Mouse (Mus musculus) heart, embryonic 13.5 days (tissue): ENCODE results near the gene Irs3. TPM values are rescaled to one million over a fixed set of nuclear protein-coding genes. Genes with fewer than 3 reads are reported as not detected.

ENCODE experiments used
- ATAC-seq: fragments of 200-750 bp; cut with Nextera tagmentation; 2 replicates; pipeline ENCODE4 v1.8.0; 2017; ENCODE audit warnings: moderate TSS enrichment; ENCODE audit not compliant: insufficient number of reproducible peaks, low FRiP score, low TSS enrichment; ENCODE audit errors: extremely low read depth
- H3K27ac ChIP-seq: fragments of 300-500 bp; sonication (generic); replicated peaks from 2 replicates; pipeline ENCODE4 v1.5.1; 2015; ENCODE audit warnings: moderate library complexity, mild to moderate bottlenecking, inconsistent platforms
- H3K27me3 ChIP-seq: fragments of 300-500 bp; sonication (generic); replicated peaks from 2 replicates; pipeline ENCODE4 v1.6.1; 2015; ENCODE audit warnings: mild to moderate bottlenecking, inconsistent platforms
- H3K36me3 ChIP-seq: fragments of 300-500 bp; sonication (generic); 2 replicates; pipeline ENCODE4 v1.6.1; 2015; ENCODE audit warnings: mild to moderate bottlenecking, inconsistent platforms
- H3K4me1 ChIP-seq: fragments of 300-500 bp; sonication (generic); 2 replicates; pipeline ENCODE4 v1.6.1; 2015; ENCODE audit warnings: inconsistent platforms
- H3K4me2 ChIP-seq: fragments of 300-500 bp; sonication (generic); 2 replicates; pipeline ENCODE4 v1.6.1; 2015; ENCODE audit warnings: inconsistent platforms, mild to moderate bottlenecking, moderate library complexity
- H3K4me3 ChIP-seq: fragments of 300-500 bp; sonication (generic); 2 replicates; pipeline ENCODE4 v1.5.1; 2015; ENCODE audit warnings: moderate library complexity, mild to moderate bottlenecking, inconsistent platforms
- H3K9ac ChIP-seq: fragments of 300-500 bp; sonication (generic); 2 replicates; pipeline ENCODE4 v1.6.1; 2015; ENCODE audit warnings: inconsistent platforms, mild to moderate bottlenecking, moderate library complexity
- H3K9me3 ChIP-seq: fragments of 300-500 bp; sonication (generic); 2 replicates; pipeline ENCODE4 v1.6.1; 2016; ENCODE audit warnings: inconsistent platforms
- WGBS: fragments of 180-500 bp; shearing (Covaris S2); methylation state at CpG from one replicate; pipeline ENCODE4 v1.1.7; 2015; ENCODE audit warnings: mixed read lengths; 5-methylcytosine and 5-hydroxymethylcytosine counted together
- polyA plus RNA-seq: library from polyadenylated mRNA; unstranded; fragments of >200 nt; fragmentation: Nextera tagmentation; extraction: Ambion mirVana; gene quantifications from 2 replicates; pipeline ENCODE4 v1.2.1, GENCODE M21; 2015

The Irs3 gene
- polyA plus RNA-seq, 1 experiment from 2014 or later: not detected

DNA sequence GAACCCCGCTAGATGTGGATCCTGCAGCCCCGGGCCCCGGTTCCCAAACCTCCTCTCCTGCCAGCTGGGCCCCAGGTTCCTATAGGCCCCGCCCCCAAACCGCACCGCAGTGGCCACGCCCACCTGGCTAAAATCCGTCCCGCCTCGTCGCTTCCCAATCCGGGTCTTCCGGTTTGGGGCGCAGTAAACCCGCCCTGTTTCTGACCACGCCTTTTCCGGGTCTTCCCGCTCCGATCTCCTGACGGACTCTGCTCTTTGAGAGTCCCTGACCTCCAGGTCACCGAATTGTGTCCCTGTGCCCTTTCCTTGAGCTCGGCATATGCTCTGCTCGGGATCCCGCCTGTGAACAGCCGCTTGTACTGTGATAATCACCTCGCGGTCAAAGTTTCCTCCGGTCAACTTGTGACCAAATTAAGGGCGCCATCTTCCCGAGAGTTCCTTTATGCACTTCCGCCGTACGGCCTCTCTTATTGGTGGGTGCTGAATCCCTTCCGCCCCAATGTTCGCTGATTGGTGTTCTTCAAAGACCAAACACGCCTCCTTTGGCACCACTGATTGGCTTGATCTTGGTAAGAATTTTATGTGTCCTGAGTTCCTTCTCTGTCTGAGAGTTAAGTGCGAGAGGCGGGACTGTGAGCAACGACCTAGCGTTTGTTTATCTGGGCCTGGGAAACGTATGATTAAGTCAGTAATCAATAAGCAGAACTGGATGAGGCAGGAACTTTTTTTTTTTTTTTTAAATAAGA lies 44.7 kb downstream of the Irs3 start, which contains the start of gene Mospd3:
Mospd3 (minus strand) TSS at position 440 of the 746 bp plus-strand sequence.
- WGBS: under 1% methylated on average over 41 of the region's 41 CpGs
- H3K4me2 ChIP-seq: peak within 1 kb of the TSS; percentile 80
- H3K9ac ChIP-seq: peak within 1 kb of the TSS; percentile 87
- H3K4me3 ChIP-seq: peak within 1 kb of the TSS; percentile 72
- peaks cover 34% of the 10 kb centered on the region for H3K4me1 ChIP-seq
- no peaks in the 10 kb centered on the region for H3K27me3 ChIP-seq
- peak within 1 kb of the TSS; percentile 87 for H3K27ac ChIP-seq
- H3K36me3 ChIP-seq: peaks cover 42% of the 10 kb centered on the region
- ATAC-seq: peak; percentile 92
- H3K9me3 ChIP-seq: no peaks in the 10 kb centered on the region

DNA sequence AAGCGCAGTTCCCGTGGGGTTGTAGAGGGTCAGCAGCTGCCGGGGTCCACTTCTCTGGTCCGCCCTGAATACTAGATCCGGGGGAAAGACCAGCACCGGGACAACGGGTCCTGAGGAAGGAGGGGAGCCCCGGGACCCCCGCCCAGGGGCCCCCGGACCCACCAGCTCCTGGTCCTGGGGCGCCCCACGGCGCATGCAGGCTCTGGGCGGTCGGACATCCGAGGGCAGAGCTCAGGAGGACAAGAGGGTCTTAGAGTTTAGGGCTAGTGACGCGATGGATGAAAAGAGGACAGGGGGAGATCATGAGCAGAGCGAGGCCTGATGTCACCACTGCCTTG lies 45.3 kb downstream of the Irs3 start:
- H3K4me3 ChIP-seq: peak overlapping the region; percentile 72
- peaks cover 34% of the 10 kb centered on the region for H3K4me1 ChIP-seq
- ATAC-seq: peak; percentile 63; the same call in 1 of the 2 replicates
- H3K4me2 ChIP-seq: peak overlapping the region; percentile 80
- H3K27me3 ChIP-seq: no peaks in the 10 kb centered on the region
- peak overlapping the region; percentile 87 for H3K9ac ChIP-seq
- H3K9me3 ChIP-seq: no peaks in the 10 kb centered on the region
- H3K36me3 ChIP-seq: peaks cover 40% of the 10 kb centered on the region
- H3K27ac ChIP-seq: 0 out of 2 replicates have a peak overlapping the region, but pooled peaks have one; percentile 87
- WGBS: under 1% methylated on average over 19 of the region's 19 CpGs

DNA sequence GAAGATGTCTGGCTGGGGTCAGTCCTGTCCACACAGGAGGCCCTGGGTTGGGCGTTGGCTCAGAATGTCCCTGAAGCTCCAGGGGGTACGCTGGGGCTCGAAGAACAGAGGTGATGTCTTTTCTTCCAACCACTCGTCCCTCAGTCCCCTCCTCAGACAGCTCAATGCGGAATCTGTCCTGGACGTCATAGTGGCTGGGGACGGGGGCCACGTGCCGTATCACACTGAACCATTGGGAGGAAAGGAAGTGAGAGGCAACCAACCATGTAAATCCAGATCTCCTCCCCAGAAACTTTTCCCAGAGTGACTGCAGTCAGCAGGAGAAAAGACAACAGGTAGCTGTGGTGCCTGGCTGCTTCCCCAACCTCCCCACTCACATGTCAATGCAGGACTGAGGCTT lies 45.9 kb downstream of the Irs3 start:
- Histone ChIP-seq H3K36me3 (peaks cover 33% of the 10 kb centered on the region), H3K4me2 (peak overlapping the region; percentile 80), H3K27me3 (no peaks in the 10 kb centered on the region), H3K4me1 (peaks cover 34% of the 10 kb centered on the region), H3K9ac (peak overlapping the region; percentile 87), H3K4me3 (peak overlapping the region; percentile 72), H3K9me3 (no peaks in the 10 kb centered on the region), H3K27ac (no peak overlapping the region)
- no peak for ATAC-seq
- 54% methylated on average over 9 of the region's 9 CpGs for WGBS

GRCm38 (mm10) chr5:137598100-137598826 lies 47.3 kb downstream of the Irs3 start:
- WGBS: 54% methylated on average over 2 of the region's 2 CpGs
- H3K4me3 ChIP-seq: no peak overlapping the region

GRCm38 (mm10) chr5:137597625-137598024 lies 47.9 kb downstream of the Irs3 start:
- H3K4me2 ChIP-seq: no peak overlapping the region
- WGBS: 92% methylated on average over 6 of the region's 6 CpGs
- ATAC-seq: no peak
- H3K36me3 ChIP-seq: peaks cover 25% of the 10 kb centered on the region
- no peak overlapping the region for H3K4me3 ChIP-seq
- H3K9me3 ChIP-seq: no peaks in the 10 kb centered on the region
- peaks cover 21% of the 10 kb centered on the region for H3K4me1 ChIP-seq
- no peaks in the 10 kb centered on the region for H3K27me3 ChIP-seq
- H3K9ac ChIP-seq: no peak overlapping the region
- no peak overlapping the region for H3K27ac ChIP-seq

More at GRCm38 (mm10) chr5:137598100-137598826, 47.3 kb downstream of the Irs3 start:
- Histone ChIP-seq H3K4me1 (peaks cover 27% of the 10 kb centered on the region), H3K9ac (no peak overlapping the region), H3K27ac (no peak overlapping the region), H3K36me3 (peaks cover 25% of the 10 kb centered on the region), H3K4me2 (no peak overlapping the region), H3K27me3 (no peaks in the 10 kb centered on the region), H3K9me3 (no peaks in the 10 kb centered on the region)
- no peak for ATAC-seq

DNA sequence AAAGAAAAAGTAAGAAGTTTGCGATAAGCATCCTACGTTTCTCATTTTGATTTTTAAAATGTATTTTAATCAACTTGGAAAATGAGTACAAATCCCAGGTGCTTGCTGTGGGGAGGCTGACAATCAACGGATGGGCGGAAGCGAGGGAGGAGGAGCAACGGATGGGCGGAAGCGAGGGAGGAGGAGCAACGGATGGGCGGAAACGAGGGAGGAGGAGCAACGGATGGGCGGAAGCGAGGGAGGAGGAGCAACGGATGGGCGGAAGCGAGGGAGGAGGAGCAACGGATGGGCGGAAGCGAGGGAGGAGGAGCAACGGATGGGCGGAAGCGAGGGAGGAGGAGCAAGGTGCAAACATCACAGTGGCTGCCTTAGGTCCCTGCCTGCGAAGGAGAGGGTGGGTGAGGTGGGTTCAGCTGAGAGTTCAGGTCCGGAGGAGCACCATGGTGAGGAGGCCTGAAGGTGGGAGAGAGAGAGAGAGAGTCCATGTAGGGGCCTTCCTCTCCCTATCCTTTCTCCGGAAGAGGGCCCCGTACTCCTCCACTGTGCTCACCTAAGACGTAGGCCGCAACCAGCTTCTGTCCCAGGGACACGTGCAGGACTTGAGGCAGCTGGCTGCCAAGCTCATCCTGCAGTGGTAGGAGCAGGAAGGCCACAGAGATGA lies 48.8 kb downstream of the Irs3 start:
- peak overlapping the region; percentile 33 for H3K4me2 ChIP-seq
- H3K4me3 ChIP-seq: 0 out of 2 replicates have a peak overlapping the region, but pooled peaks have one; percentile 6

DNA sequence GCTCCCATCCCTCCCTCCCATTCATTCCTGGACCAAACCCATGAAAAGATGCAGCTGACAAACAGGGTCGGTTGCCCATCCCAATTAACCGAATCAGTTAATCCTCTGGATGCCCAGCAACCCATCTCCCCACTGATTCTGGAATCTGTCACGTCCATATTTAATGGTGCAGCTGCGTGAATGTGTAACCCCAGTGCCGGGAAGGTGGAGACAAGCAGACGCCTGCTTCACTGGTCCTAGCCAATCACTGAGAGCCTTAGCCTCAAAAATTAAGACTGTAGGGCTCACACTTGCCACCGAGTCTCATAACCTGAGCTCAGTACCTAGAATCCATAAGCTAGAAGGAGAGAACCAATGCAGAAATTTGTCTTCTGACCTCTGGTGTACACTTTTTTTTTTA lies 49.6 kb downstream of the Irs3 start:
- Histone ChIP-seq H3K27me3 (no peaks in the 10 kb centered on the region), H3K36me3 (peaks cover 25% of the 10 kb centered on the region), H3K9me3 (no peaks in the 10 kb centered on the region), H3K4me2 (no peak overlapping the region), H3K27ac (no peak overlapping the region), H3K4me3 (no peak overlapping the region), H3K4me1 (peaks cover 12% of the 10 kb centered on the region), H3K9ac (no peak overlapping the region)
- WGBS: 72% methylated on average over 7 of the region's 7 CpGs
- no peak for ATAC-seq

More for the DNA sequence above, 48.8 kb downstream of the Irs3 start:
- Histone ChIP-seq H3K4me1 (peaks cover 13% of the 10 kb centered on the region), H3K9ac (no peak overlapping the region), H3K36me3 (peaks cover 25% of the 10 kb centered on the region), H3K27ac (no peak overlapping the region), H3K9me3 (no peaks in the 10 kb centered on the region), H3K27me3 (no peaks in the 10 kb centered on the region)
- 34% methylated on average over 30 of the region's 30 CpGs for WGBS
- no peak for ATAC-seq

Other genes with a start within 250 kb of the Irs3 start
- gene Zan, start 168.7 kb downstream of the Irs3 start, polyA plus RNA-seq: 0.04 and 0.08 TPM in 2 replicates
- gene Pop7, start 143.2 kb downstream of the Irs3 start, polyA plus RNA-seq: 43.6 and 43.9 TPM in 2 replicates
- gene Gigyf1, start 127.2 kb downstream of the Irs3 start, polyA plus RNA-seq: 8.4 and 8.8 TPM in 2 replicates
- not detected in 2 replicates for gene Epo, start 112.5 kb downstream of the Irs3 start, polyA plus RNA-seq
- 299 and 300 TPM in 2 replicates for gene Gnb2, start 112.2 kb downstream of the Irs3 start, polyA plus RNA-seq
- 0.27 and 0.35 TPM in 2 replicates for gene Actl6b, start 92.2 kb downstream of the Irs3 start, polyA plus RNA-seq
- 0.59 and 2.5 TPM in 2 replicates for gene Tfr2, start 75.9 kb downstream of the Irs3 start, polyA plus RNA-seq
- 16.4 and 18.4 TPM in 2 replicates for gene Mospd3, start 44.7 kb downstream of the Irs3 start, polyA plus RNA-seq
- gene Pcolce, start 31.9 kb downstream of the Irs3 start, polyA plus RNA-seq: 113 and 114 TPM in 2 replicates
- 0.12 and 0.23 TPM in 2 replicates for gene Fbxo24, start 16.7 kb downstream of the Irs3 start, polyA plus RNA-seq
- 21.8 and 24.2 TPM in 2 replicates for gene Lrch4, start 16.6 kb downstream of the Irs3 start, polyA plus RNA-seq
- gene Gm20605, start 16.5 kb downstream of the Irs3 start, polyA plus RNA-seq: 5.5 TPM in 2 replicates
- 3.9 and 4.1 TPM in 2 replicates for gene Sap25, start 4.4 kb downstream of the Irs3 start, polyA plus RNA-seq
- gene Agfg2, start 39.0 kb upstream of the Irs3 start, polyA plus RNA-seq: 19.7 and 20.7 TPM in 2 replicates
- 1.3 and 1.5 TPM in 2 replicates for gene Nyap1, start 95.9 kb upstream of the Irs3 start, polyA plus RNA-seq
- gene Tsc22d4, start 100.0 kb upstream of the Irs3 start, polyA plus RNA-seq: 128 and 131 TPM in 2 replicates
- gene Ppp1r35, start 133.1 kb upstream of the Irs3 start, polyA plus RNA-seq: 18.3 and 22.3 TPM in 2 replicates
- 6.2 and 8.5 TPM in 2 replicates for gene Mepce, start 141.9 kb upstream of the Irs3 start, polyA plus RNA-seq
- gene Zcwpw1, start 142.1 kb upstream of the Irs3 start, polyA plus RNA-seq: 7.6 and 7.7 TPM in 2 replicates
- gene Pilra, start 190.6 kb upstream of the Irs3 start, polyA plus RNA-seq: 2.1 and 4.2 TPM in 2 replicates
- gene Pilrb1, start 212.4 kb upstream of the Irs3 start, polyA plus RNA-seq: 0.59 and 0.71 TPM in 2 replicates
- 3.2 and 3.9 TPM in 2 replicates for gene Pilrb2, start 226.1 kb upstream of the Irs3 start, polyA plus RNA-seq